Mouse (Mus musculus) E14TG2a.4 (cell line): ENCODE measurements at regions not wholly inside any gene's neighbourhood (a gene's known extent, or its start where the extent isn't known, plus 50 kb on each side); places are given as distances from the start of the nearest gene placed in this dataset.

ENCODE experiments used
- H3K27me3 ChIP-seq: 2 replicates; pipeline ENCODE4 v1.6.1; 2014; ENCODE audit warnings: low read length, control low read depth; ENCODE audit not compliant: insufficient read depth
- H3K36me3 ChIP-seq: 2 replicates; pipeline ENCODE4 v1.6.1; 2014; ENCODE audit warnings: low read length, control low read depth; ENCODE audit not compliant: insufficient read depth
- H3K4me1 ChIP-seq: replicated peaks from 2 replicates; pipeline ENCODE4 v1.6.1; 2014; ENCODE audit warnings: low read depth, low read length, control low read depth
- H3K4me3 ChIP-seq: replicated peaks from 2 replicates; pipeline ENCODE4 v1.5.1; 2014; ENCODE audit warnings: mild to moderate bottlenecking, low read length
- H3K9me3 ChIP-seq: 2 replicates; pipeline ENCODE4 v1.6.1; 2014; ENCODE audit warnings: low read length, control low read depth
- CTCF ChIP-seq: conservative IDR thresholded peaks from 2 replicates; pipeline ENCODE4 v1.5.1; 2014; ENCODE audit warnings: low read length
- NANOG ChIP-seq: IDR thresholded peaks from 2 replicates; pipeline ENCODE4 v1.6.1; 2014; ENCODE audit warnings: borderline replicate concordance, low read length, mixed read lengths
- POU5F1 ChIP-seq: IDR thresholded peaks from 2 replicates; pipeline ENCODE4 v1.6.1; 2014; ENCODE audit warnings: low read length, borderline replicate concordance

DNA sequence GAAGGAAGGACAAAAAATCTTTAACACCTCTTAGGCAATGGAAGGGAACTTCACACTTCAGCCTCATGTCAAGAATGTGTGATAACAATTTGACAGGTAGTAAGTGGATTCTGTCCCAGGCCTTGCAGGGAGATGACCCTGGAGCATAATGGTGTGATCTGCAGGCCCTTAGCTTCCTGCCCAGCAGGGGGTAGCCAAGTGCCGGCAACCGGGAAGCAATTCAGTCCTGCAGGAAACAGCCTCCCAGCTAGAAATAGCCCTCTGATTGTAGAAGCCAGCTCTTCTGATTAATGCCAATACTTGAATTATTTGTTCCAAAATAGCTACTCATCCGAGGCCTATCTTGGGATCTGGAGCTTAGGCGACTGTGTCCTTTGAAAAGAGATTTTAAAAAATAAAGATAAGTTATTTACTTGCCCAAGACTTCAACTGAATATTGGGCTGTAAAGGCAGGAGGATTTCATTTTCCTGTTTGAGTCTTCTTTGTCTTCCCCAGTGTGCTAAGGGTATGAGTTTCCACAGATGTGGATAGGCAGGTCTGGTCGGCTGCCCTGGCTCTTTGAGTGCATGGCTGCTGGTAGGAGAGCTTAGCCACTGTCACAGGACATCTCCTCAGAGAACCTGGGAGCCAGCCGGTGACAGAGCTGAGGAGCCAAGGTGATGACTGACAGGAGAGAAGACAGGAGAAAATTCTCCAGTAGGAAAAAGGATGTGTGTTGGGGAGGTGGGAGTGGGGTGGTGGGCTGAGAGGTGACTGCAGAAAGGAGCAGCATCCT is 198.3 kb upstream of the Etaa1 start:
- H3K27me3 ChIP-seq: no peaks in the 10 kb centered on the region
- no peaks in the 10 kb centered on the region for H3K36me3 ChIP-seq
- TF ChIP-seq POU5F1: no peak
- TF ChIP-seq NANOG: no peak
- TF ChIP-seq CTCF: no peak
- H3K9me3 ChIP-seq: no peaks in the 10 kb centered on the region
- peaks cover 3% of the 10 kb centered on the region for H3K4me1 ChIP-seq
- no peak overlapping the region for H3K4me3 ChIP-seq

DNA sequence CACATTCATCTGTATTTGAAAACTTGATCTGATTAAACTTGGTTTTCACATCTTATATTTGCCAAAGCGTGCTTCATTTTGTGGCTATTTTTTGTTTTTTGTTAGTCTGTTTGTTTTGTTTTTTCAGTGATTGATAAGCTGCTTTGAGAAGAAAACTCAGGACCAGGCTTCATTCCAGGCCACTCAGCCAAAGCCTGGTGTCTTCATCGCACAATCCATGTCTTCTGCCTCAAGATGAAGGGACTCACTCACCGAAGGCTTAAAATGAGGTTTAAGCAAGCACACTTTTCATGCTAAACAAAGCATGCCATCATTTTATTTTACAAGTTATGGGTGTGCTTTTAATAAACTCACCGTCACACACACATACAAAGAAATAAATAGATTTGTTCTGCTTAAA is 197.7 kb upstream of the Etaa1 start:
- no peaks in the 10 kb centered on the region for H3K27me3 ChIP-seq
- H3K36me3 ChIP-seq: no peaks in the 10 kb centered on the region
- TF ChIP-seq POU5F1 (no peak), NANOG (no peak), CTCF (no peak)
- H3K9me3 ChIP-seq: no peaks in the 10 kb centered on the region
- H3K4me3 ChIP-seq: no peak overlapping the region
- H3K4me1 ChIP-seq: peaks cover 3% of the 10 kb centered on the region

DNA sequence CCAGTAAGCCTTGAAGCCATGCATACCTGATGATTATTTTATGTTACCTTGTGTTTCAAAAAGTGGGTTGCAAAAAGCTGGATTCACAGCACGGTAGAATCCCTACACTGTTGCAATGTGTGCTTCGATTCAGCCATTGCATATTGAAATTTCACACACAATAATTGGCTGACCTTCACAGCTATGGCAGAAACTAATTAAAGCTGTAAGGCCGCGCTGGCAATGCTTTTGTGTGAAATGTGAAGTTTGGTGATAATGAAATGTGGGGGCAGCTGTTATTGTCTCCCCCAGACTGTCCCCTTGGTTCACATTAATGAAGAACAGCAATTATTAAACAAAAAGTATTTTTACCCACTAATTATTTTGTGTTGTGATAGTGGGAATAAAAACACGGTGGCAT is 173.8 kb upstream of the Etaa1 start:
- Histone ChIP-seq H3K4me1 (peaks cover 7% of the 10 kb centered on the region), H3K9me3 (peaks cover 10% of the 10 kb centered on the region; the same call in 1 of the 2 replicates), H3K4me3 (no peak overlapping the region), H3K36me3 (no peaks in the 10 kb centered on the region), H3K27me3 (no peaks in the 10 kb centered on the region)
- TF ChIP-seq NANOG (no peak), POU5F1 (no peak), CTCF (no peak)

DNA sequence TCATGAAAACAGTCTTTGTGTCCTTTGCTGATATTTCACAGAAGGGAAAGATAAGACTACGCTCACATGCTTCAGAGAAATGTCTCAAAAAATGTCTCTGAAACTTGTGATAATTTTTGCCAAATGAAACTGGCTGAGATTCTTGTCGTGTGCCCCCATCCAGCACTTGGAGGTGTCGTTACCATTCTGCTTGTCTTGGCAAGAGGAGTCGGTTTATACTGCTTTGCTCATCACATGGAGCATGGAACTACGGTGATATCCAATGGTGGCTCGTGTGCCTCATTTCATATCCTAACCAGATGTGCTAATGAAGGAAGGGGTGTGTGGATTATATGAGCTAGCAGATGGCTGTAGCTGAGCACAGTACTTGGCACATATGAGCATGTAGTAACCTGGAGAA is 169.4 kb upstream of the Etaa1 start:
- H3K27me3 ChIP-seq: no peaks in the 10 kb centered on the region
- H3K4me1 ChIP-seq: peaks cover 11% of the 10 kb centered on the region
- TF ChIP-seq NANOG: no peak
- TF ChIP-seq CTCF: no peak
- no peak for TF ChIP-seq POU5F1
- peaks cover 20% of the 10 kb centered on the region; the same call in 1 of the 2 replicates for H3K9me3 ChIP-seq
- no peak overlapping the region for H3K4me3 ChIP-seq
- H3K36me3 ChIP-seq: no peaks in the 10 kb centered on the region

DNA sequence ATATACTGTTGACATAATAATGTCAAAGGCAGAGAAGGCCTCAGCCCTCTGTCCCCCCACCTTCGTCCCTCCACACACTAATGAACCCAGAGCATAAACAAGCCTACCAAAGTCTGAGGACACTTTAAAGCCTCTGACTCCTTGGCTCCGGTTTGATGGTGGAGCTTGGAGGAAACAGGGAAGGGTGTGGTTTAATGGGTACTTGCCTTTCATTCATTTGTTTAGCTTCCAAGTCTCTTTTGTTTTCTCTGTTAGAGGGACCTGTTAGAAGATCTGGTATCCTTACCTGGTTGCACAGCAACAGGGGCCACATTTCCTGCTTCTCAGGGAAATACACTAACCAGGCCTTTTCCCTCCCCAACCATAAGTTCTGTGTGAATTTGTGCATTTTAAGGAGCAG is 168.9 kb upstream of the Etaa1 start:
- no peaks in the 10 kb centered on the region for H3K36me3 ChIP-seq
- H3K4me3 ChIP-seq: no peak overlapping the region
- H3K4me1 ChIP-seq: peaks cover 11% of the 10 kb centered on the region
- TF ChIP-seq CTCF (no peak), NANOG (peak; percentile 29; the same call in 1 of the 2 replicates), POU5F1 (no peak)
- H3K27me3 ChIP-seq: no peaks in the 10 kb centered on the region
- H3K9me3 ChIP-seq: peaks cover 20% of the 10 kb centered on the region; the same call in 1 of the 2 replicates

DNA sequence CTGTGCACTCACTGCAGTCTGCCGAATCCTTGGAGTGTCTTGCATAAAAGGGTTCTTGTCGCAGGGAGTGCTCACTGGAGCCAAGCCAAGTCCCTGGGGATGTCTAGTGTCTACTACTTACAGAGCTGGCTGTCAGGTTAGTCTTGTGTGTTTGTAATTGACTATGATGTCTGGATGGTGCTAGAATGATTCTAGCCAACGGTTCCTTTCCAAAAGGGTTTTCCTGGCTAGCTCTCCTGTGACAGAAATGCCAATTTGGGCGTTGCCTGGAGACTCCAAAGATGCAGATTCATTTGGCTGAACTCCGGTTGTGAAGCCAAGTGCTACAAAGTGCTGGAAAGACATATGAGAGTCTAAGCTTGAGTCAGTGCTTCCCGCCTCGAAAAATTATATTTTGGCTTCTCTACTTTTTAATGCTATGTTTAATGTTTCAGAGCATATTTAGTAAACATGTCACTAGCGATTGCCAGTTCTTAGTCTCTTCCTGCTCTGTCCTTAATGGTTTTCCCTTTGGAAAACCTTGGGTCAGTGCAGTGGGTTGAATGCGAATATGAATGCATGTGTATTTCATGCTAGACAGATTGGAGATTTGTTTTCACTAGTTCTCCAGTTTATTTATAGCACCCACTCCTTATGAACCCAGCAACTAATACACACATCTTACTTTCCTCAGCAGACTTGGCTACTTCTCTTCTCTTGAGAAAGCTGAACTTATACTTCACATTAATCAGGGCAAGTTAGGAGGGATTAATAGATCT is 162.2 kb upstream of the Etaa1 start:
- Histone ChIP-seq H3K36me3 (no peaks in the 10 kb centered on the region), H3K9me3 (no peaks in the 10 kb centered on the region), H3K4me1 (no peaks in the 10 kb centered on the region), H3K4me3 (no peak overlapping the region), H3K27me3 (no peaks in the 10 kb centered on the region)
- TF ChIP-seq NANOG: no peak

DNA sequence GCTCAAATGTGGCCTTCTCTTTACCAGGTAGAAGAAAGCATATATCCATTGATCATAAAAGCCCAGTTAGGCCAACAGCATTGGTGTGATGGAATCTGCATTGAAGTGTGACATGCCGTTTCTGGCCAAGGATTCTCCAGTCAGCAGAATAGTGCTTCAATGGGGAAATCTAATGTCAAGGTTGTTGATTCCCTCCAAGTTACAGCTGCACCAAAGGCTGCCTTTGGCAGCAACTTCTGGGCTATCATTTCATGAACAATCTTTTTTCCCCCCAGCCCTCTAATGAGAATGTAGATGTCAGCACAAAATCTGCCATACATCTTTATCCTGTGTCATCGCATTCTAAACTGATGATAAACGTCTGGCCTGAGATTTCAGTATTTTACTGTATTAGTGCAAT is 149.2 kb upstream of the Etaa1 start:
- no peaks in the 10 kb centered on the region for H3K36me3 ChIP-seq
- H3K4me1 ChIP-seq: no peaks in the 10 kb centered on the region
- no peaks in the 10 kb centered on the region for H3K27me3 ChIP-seq
- no peak overlapping the region for H3K4me3 ChIP-seq
- TF ChIP-seq CTCF (no peak), POU5F1 (no peak), NANOG (no peak)
- no peaks in the 10 kb centered on the region for H3K9me3 ChIP-seq

DNA sequence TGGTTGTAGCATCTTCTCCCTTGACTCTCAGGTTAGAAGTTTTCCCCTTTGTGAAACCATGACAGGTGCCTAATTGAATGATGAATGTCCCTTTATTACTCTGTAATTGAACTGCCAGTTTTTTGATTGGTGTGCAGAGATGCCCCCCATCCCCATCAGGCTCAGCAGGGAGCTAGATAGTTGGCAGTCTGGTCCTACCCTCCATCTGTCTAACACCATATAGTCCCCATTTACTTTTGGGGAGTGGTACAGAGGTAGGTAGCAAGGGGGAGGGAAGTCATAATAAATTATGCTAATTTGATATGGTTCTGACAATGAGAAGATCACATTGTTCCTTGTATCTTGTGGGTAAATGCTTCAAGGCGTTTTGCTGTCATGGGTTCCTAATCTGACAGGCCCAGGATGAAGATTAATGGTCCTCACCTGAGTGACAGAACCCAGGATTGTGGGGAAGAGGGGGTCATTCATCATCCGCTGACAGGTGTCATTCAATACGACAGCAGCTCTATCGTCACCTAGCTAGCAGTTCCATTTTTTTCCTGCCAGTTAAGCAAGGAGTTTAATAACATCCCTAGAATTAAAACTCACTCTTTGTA is 122.3 kb upstream of the Etaa1 start:
- TF ChIP-seq POU5F1 (no peak), CTCF (no peak), NANOG (no peak)
- Histone ChIP-seq H3K9me3 (no peaks in the 10 kb centered on the region), H3K36me3 (no peaks in the 10 kb centered on the region), H3K4me1 (no peaks in the 10 kb centered on the region), H3K27me3 (no peaks in the 10 kb centered on the region), H3K4me3 (no peak overlapping the region)
